25 mouse cellular contexts compared by ENCODE assay signal in the genomic region with DNA sequence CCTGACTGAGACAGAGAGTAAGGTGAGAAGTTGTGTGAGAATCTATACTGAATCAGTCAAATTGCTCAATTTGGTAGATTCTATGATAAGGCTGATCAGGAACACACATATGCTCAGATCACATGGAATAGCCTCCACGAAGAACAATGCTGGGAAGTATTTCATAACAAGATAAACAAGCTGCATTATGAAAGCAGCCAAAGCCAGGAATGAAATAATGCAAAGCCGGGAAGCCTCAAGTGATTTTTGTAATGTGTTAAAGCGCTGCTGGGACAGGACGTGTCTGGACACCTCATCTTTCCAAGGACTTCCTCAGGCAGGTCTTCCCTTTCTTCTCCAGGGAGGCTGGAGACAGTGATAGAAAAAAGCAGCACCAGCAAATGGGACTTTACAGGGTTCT. TPM values are rescaled to one million over a fixed set of nuclear protein-coding genes. Genes with fewer than 3 reads are reported as not detected.
DNase-seq lines count a peak whose midpoint lies in the region; ATAC-seq and TF ChIP-seq lines count a peak whose summit lies in the region.
"Had no signal": no experiment of that assay in that cellular context is flagged by ENCODE, and none has a peak within 500 bp of the region (broad histone marks: within the 10 kb centered on the region; RNA-seq: fewer than 3 reads in every experiment).

No protein-coding gene starts in this region.

- no peak overlapping the region for H3K27ac ChIP-seq in gastrocnemius, adult 2 months
- H3K27ac ChIP-seq in liver, embryonic 11.5 days (ENCODE audit: low read depth, low read length): no peak overlapping the region
- H3K27ac ChIP-seq in liver, postnatal 0 days (ENCODE audit: low read depth): no peak overlapping the region
- no peak overlapping the region for H3K27ac ChIP-seq in CH12.LX (ENCODE audit: insufficient read depth, low read depth)
- no peak overlapping the region for H3K27ac ChIP-seq in thymus, adult 2 months (ENCODE audit: control insufficient read depth, insufficient read depth, low read length)
- H3K27ac ChIP-seq: embryonic facial prominence, embryonic 13.5 days; embryonic facial prominence, embryonic 15.5 days; forebrain, embryonic 13.5 days; forebrain, embryonic 15.5 days had no signal

- H3K4me1 ChIP-seq in liver, embryonic 11.5 days (replicated peaks; ENCODE audit: control insufficient read depth, insufficient read depth, low read length): peaks cover 12% of the 10 kb centered on the region
- peaks cover 2% of the 10 kb centered on the region; the same call in 1 of the 2 replicates for H3K4me1 ChIP-seq in liver, postnatal 0 days (ENCODE audit: insufficient read depth)
- H3K4me1 ChIP-seq in CH12.LX (ENCODE audit: control insufficient read depth in 1 of 2, insufficient read depth in 2 of 2): peaks cover 0 to 19% of the 10 kb centered on the region in 2 experiments; a peak in 2 of 4 replicates
- no peaks in the 10 kb centered on the region for H3K4me1 ChIP-seq in thymus, adult 2 months (replicated peaks; ENCODE audit: control insufficient read depth, insufficient read depth, low read length)
- H3K4me1 ChIP-seq: embryonic facial prominence, embryonic 13.5 days; embryonic facial prominence, embryonic 15.5 days; forebrain, embryonic 13.5 days; forebrain, embryonic 15.5 days had no signal

- peaks cover 31% of the 10 kb centered on the region for H3K79me2 ChIP-seq in CH12.LX (replicated peaks; ENCODE audit: control insufficient read depth, extremely low read depth, insufficient read depth, poor library complexity, severe bottlenecking)

- TF ChIP-seq RAD21 in CH12.LX (IDR thresholded peaks at IDR 0.05; ENCODE audit: low read depth, low read length): no peak

- peak overlapping the region; percentile 4; the same call in 1 of the 2 replicates for H3K4me2 ChIP-seq in liver, embryonic 11.5 days
- H3K4me2 ChIP-seq in liver, postnatal 0 days (ENCODE audit: low read depth, low read length): no peak overlapping the region
- H3K4me2 ChIP-seq in CH12.LX (ENCODE audit: insufficient read depth, low read depth, poor library complexity, severe bottlenecking): 0 out of 2 replicates have a peak overlapping the region, but pooled peaks have one; percentile 36
- H3K4me2 ChIP-seq: embryonic facial prominence, embryonic 13.5 days; embryonic facial prominence, embryonic 15.5 days; forebrain, embryonic 13.5 days; forebrain, embryonic 15.5 days had no signal

- ATAC-seq in liver, embryonic 11.5 days (replicated peaks; ENCODE audit: low FRiP score): no peak
- no peak for ATAC-seq in liver, postnatal 0 days
- ATAC-seq: forebrain, embryonic 13.5 days; forebrain, embryonic 15.5 days; forebrain, postnatal 0 days; Patski had no signal

- H3K9ac ChIP-seq in liver, embryonic 11.5 days (ENCODE audit: low read depth, low read length): no peak overlapping the region
- no peak overlapping the region for H3K9ac ChIP-seq in liver, postnatal 0 days (replicated peaks)
- H3K9ac ChIP-seq in CH12.LX (ENCODE audit: insufficient read depth, low read depth): no peak overlapping the region
- H3K9ac ChIP-seq: embryonic facial prominence, embryonic 13.5 days; embryonic facial prominence, embryonic 15.5 days; forebrain, embryonic 13.5 days; forebrain, embryonic 15.5 days; forebrain, postnatal 0 days had no signal

- no peak for TF ChIP-seq EP300 in liver, postnatal 0 days (IDR thresholded peaks at IDR 0.05; ENCODE audit: low read depth)
- TF ChIP-seq EP300 in CH12.LX (IDR thresholded peaks at IDR 0.05; ENCODE audit: low read length): no peak

- intact Hi-C loops in gastrocnemius, adult 2 months (cut with DNase I): no loop called here

- DNase-seq in gastrocnemius, adult 2 months: no peak
- DNase-seq in gastrocnemius, adult 18-20 months (ENCODE audit: low spot score): no peak
- DNase-seq in liver, embryonic 11.5 days (ENCODE audit: low spot score): no peak
- no peak for DNase-seq in liver, postnatal 0 days
- DNase-seq in CH12.LX (ENCODE audit: extremely low read depth): no peak
- DNase-seq in fat pad, adult 2 months (ENCODE audit: extremely low read depth, low read depth, low spot score): peak; percentile 100
- no peak for DNase-seq in lung, postnatal 25 days (ENCODE audit: low spot score)
- DNase-seq in thymus, adult 2 months: no peak
- DNase-seq: adrenal gland, adult 8-10 months; adrenal gland, postnatal 14 days; adrenal gland, postnatal 36 days; B cell, adult 2 months; cerebellum, adult 11-12 months; cerebellum, adult 2 months; cerebellum, adult 9-10 months; cerebellum, postnatal 10 days; cerebellum, postnatal 25 days; embryo, embryonic 11 days; forebrain, postnatal 0 days had no signal

- H3K27me3 ChIP-seq in liver, embryonic 11.5 days (replicated peaks; ENCODE audit: control insufficient read depth, insufficient read depth, low read length): no peaks in the 10 kb centered on the region
- H3K27me3 ChIP-seq in liver, postnatal 0 days (ENCODE audit: insufficient read depth, low read length): no peaks in the 10 kb centered on the region
- H3K27me3 ChIP-seq in CH12.LX (replicated peaks): no peaks in the 10 kb centered on the region
- no peaks in the 10 kb centered on the region for H3K27me3 ChIP-seq in thymus, adult 2 months (ENCODE audit: control insufficient read depth, insufficient read depth, low read length)
- H3K27me3 ChIP-seq: embryonic facial prominence, embryonic 13.5 days; embryonic facial prominence, embryonic 15.5 days; forebrain, embryonic 13.5 days; forebrain, embryonic 15.5 days; Patski had no signal

- in situ Hi-C loops in CH12.LX (cut with MboI; ENCODE audit: low pct_ligation_motif_present, low pct_unique_long_range_greater_than_20kb, low sequenced_read_pairs): no loop called here

- H3K4me3 ChIP-seq in gastrocnemius, adult 2 months: peak overlapping the region; percentile 3; the same call in 1 of the 2 replicates
- H3K4me3 ChIP-seq in liver, embryonic 11.5 days (ENCODE audit: low read depth, low read length): no peak overlapping the region
- no peak overlapping the region for H3K4me3 ChIP-seq in liver, postnatal 0 days (ENCODE audit: low read depth, low read length)
- no peak overlapping the region for H3K4me3 ChIP-seq in CH12.LX (replicated peaks in 1 of 3; ENCODE audit: low read depth in 2 of 3, low read length in 2 of 3, poor library complexity in 1 of 3)
- no peak overlapping the region for H3K4me3 ChIP-seq in thymus, adult 2 months (ENCODE audit: control insufficient read depth, insufficient read depth, low read length)
- H3K4me3 ChIP-seq: embryonic facial prominence, embryonic 13.5 days; embryonic facial prominence, embryonic 15.5 days; erythroblast, embryonic 14.5 days; forebrain, embryonic 13.5 days; forebrain, embryonic 15.5 days had no signal

- TF ChIP-seq CTCF in gastrocnemius, adult 2 months (IDR thresholded peaks at IDR 0.05): no peak
- TF ChIP-seq CTCF in liver, postnatal 0 days (IDR thresholded peaks at IDR 0.05; ENCODE audit: low read depth): no peak
- TF ChIP-seq CTCF in CH12.LX (conservative IDR thresholded peaks at IDR 0.05 in 1 of 2, IDR thresholded peaks at IDR 0.05 in 1 of 2; ENCODE audit: low read depth in 2 of 2, low read length in 2 of 2): no peak
- TF ChIP-seq CTCF in thymus, adult 2 months (IDR thresholded peaks at IDR 0.05; ENCODE audit: borderline replicate concordance, control insufficient read depth, extremely low read depth, insufficient read depth, low read length, poor library complexity): no peak

- 86% methylated on average over 4 of the region's 4 CpGs for WGBS in liver, embryonic 11.5 days
- WGBS in liver, postnatal 0 days (ENCODE audit: insufficient replicate concordance): 77% methylated on average over 4 of the region's 4 CpGs
- 94% methylated on average over 4 of the region's 4 CpGs for WGBS in thymus, adult 2 months

- H3K36me3 ChIP-seq in liver, embryonic 11.5 days (ENCODE audit: control insufficient read depth, insufficient read depth, low read length): peaks cover 4% of the 10 kb centered on the region; the same call in 1 of the 2 replicates
- peaks cover 12% of the 10 kb centered on the region for H3K36me3 ChIP-seq in liver, postnatal 0 days (replicated peaks; ENCODE audit: insufficient read depth, low read length)
- H3K36me3 ChIP-seq in CH12.LX (replicated peaks in 1 of 2; ENCODE audit: control insufficient read depth in 1 of 2, insufficient read depth in 1 of 2, low read length in 1 of 2): peaks cover 32 to 69% of the 10 kb centered on the region in 2 experiments
- H3K36me3 ChIP-seq in thymus, adult 2 months (ENCODE audit: control insufficient read depth, insufficient read depth, low read length): peaks cover 11% of the 10 kb centered on the region; the same call in 1 of the 2 replicates

- no peak for TF ChIP-seq POLR2A in CH12.LX (IDR thresholded peaks at IDR 0.05; ENCODE audit: low read depth, low read length)
- TF ChIP-seq POLR2A in thymus, adult 2 months (IDR thresholded peaks at IDR 0.05; ENCODE audit: control insufficient read depth, extremely low read depth, insufficient read depth, low read length, poor library complexity): no peak

- H3K9me3 ChIP-seq in liver, embryonic 11.5 days (ENCODE audit: control insufficient read depth, low read length): no peaks in the 10 kb centered on the region
- H3K9me3 ChIP-seq in liver, postnatal 0 days (ENCODE audit: low read length): no peaks in the 10 kb centered on the region
- no peaks in the 10 kb centered on the region for H3K9me3 ChIP-seq in CH12.LX (replicated peaks; ENCODE audit: low read length)
- H3K9me3 ChIP-seq: embryonic facial prominence, embryonic 13.5 days; embryonic facial prominence, embryonic 15.5 days; forebrain, embryonic 13.5 days; forebrain, embryonic 15.5 days had no signal

- dilution Hi-C loops in CH12.LX (cut with MboI; ENCODE audit: extremely low pct_ligation_motif_present, extremely low pct_unique_long_range_greater_than_20kb, low sequenced_read_pairs): no loop called here

TF ChIP-seq in CH12.LX, 34 proteins besides CTCF, POLR2A, EP300 and RAD21 (continues in another document):
- TF ChIP-seq CHD1 (IDR thresholded peaks at IDR 0.05; ENCODE audit: low read depth, low read length): no peak

RNA-seq across cellular contexts. Expression of a gene that starts 4.9 kb away (rescaled TPM):
- total RNA-seq in gastrocnemius, adult 2 months (2021): 100 to 1,000 TPM; 104 to 158 TPM
- total RNA-seq in gastrocnemius, adult 18-20 months (2021): 100 to 1,000 TPM; 106 to 173 TPM
- polyA plus RNA-seq in liver, embryonic 11.5 days (2014; fragmentation: Nextera tagmentation; extraction: Ambion mirVana): 64.2 and 80.4 TPM in 2 replicates
- 12.8 and 16.5 TPM in 2 replicates for polyA plus RNA-seq in liver, postnatal 0 days (2015; fragmentation: Nextera tagmentation; extraction: Ambion mirVana)
- 56.0 and 62.2 TPM in 2 replicates for total RNA-seq in CH12.LX (2012; rRNA removed)
- 74.4 and 79.5 TPM in 2 replicates for total RNA-seq in CH12.LX (2014; rRNA removed)
- polyA plus RNA-seq in CH12.LX (2012; ENCODE audit: insufficient read length, low read depth): 116 and 124 TPM in 2 replicates
- polyA plus RNA-seq in thymus, adult 2 months (2012; rRNA removed): 19.8 and 21.4 TPM in 2 replicates

RNA-seq across cellular contexts. Expression of a gene that starts 43.5 kb away (rescaled TPM):
- total RNA-seq in gastrocnemius, adult 2 months (2021): under 1 TPM; 0.15 to 0.20 TPM
- total RNA-seq in gastrocnemius, adult 18-20 months (2021): under 1 TPM; 0.18 to 0.19 TPM
- 77.0 and 85.7 TPM in 2 replicates for polyA plus RNA-seq in liver, embryonic 11.5 days (2014; fragmentation: Nextera tagmentation; extraction: Ambion mirVana)
- polyA plus RNA-seq in liver, postnatal 0 days (2015; fragmentation: Nextera tagmentation; extraction: Ambion mirVana): 16.0 and 20.7 TPM in 2 replicates
- total RNA-seq in CH12.LX (2012; rRNA removed) (61.7 and 66.1 TPM in 2 replicates), CH12.LX (2014; rRNA removed) (144 and 158 TPM in 2 replicates)
- polyA plus RNA-seq in CH12.LX (2012; ENCODE audit: insufficient read length, low read depth): 67.8 and 69.6 TPM in 2 replicates
- polyA plus RNA-seq in thymus, adult 2 months (2012; rRNA removed): 22.5 and 29.0 TPM in 2 replicates
